Mouse (Mus musculus) stomach, postnatal 0 days (tissue): ENCODE measurements at regions not wholly inside any gene's neighbourhood (a gene's known extent, or its start where the extent isn't known, plus 50 kb on each side); places are given as distances from the start of the nearest gene placed in this dataset.
A peak's percentile ranks its signal among the peaks of the same experiment; 100 is the strongest.

ENCODE experiments used
- CTCF ChIP-seq: IDR thresholded peaks from 2 replicates; pipeline ENCODE4 v1.5.1; 2016; ENCODE audit warnings: antibody characterized with exemption, low read depth, mild to moderate bottlenecking, moderate library complexity
- EP300 ChIP-seq: optimal IDR thresholded peaks from 2 replicates; pipeline ENCODE3; 2016; ENCODE audit warnings: antibody characterized with exemption

GRCm38 (mm10) chr11:86875738-86876137 lies 68.2 kb upstream of the Dhx40 start:
- no peak for TF ChIP-seq EP300
- TF ChIP-seq CTCF: peak; percentile 42; the same call in 1 of the 2 replicates
